Comparison of ENCODE assay signal across 12 mouse cellular contexts in genomic region chr11:117521906-117522780, GRCm38 (mm10). TPM values are rescaled to one million over a fixed set of nuclear protein-coding genes. Genes with fewer than 3 reads are reported as not detected.
A peak's percentile ranks its signal among the peaks of the same experiment; 100 is the strongest.
DNase-seq lines count a peak whose midpoint lies in the region; ATAC-seq and TF ChIP-seq lines count a peak whose summit lies in the region.
"Had no signal": no experiment of that assay in that cellular context is flagged by ENCODE, and none has a peak within 500 bp of the region (broad histone marks: within the 10 kb centered on the region; RNA-seq: fewer than 3 reads in every experiment).

No protein-coding gene starts in this region.

- H3K9ac ChIP-seq in heart, adult 2 months (ENCODE audit: low read depth, low read length) = no peak overlapping the region
- H3K9ac ChIP-seq in hindbrain, embryonic 11.5 days (ENCODE audit: low read depth, low read length) = no peak overlapping the region
- H3K9ac ChIP-seq in midbrain, embryonic 16.5 days (ENCODE audit: low read depth, low read length) = no peak overlapping the region
- H3K9ac ChIP-seq: liver, embryonic 14.5 days had no signal

- H3K27ac ChIP-seq in heart, adult 2 months = peak overlapping the region; percentile 89
- no peak overlapping the region for H3K27ac ChIP-seq in hindbrain, embryonic 11.5 days (ENCODE audit: low read depth, low read length)
- peak overlapping the region; percentile 61 for H3K27ac ChIP-seq in midbrain, embryonic 16.5 days (ENCODE audit: low read length)
- H3K27ac ChIP-seq: liver, embryonic 14.5 days had no signal

- no peaks in the 10 kb centered on the region for H3K36me3 ChIP-seq in heart, adult 2 months (ENCODE audit: control insufficient read depth, insufficient read depth, low read length)
- no peaks in the 10 kb centered on the region for H3K36me3 ChIP-seq in hindbrain, embryonic 11.5 days (ENCODE audit: control insufficient read depth, insufficient read depth, low read length)
- no peaks in the 10 kb centered on the region for H3K36me3 ChIP-seq in midbrain, embryonic 16.5 days (ENCODE audit: control insufficient read depth, insufficient read depth, low read length)

- H3K79me2 ChIP-seq in heart, adult 2 months (replicated peaks; ENCODE audit: control insufficient read depth, insufficient read depth, low read length) = no peaks in the 10 kb centered on the region

- peaks cover 9% of the 10 kb centered on the region for H3K4me1 ChIP-seq in heart, adult 2 months (ENCODE audit: control insufficient read depth, insufficient read depth, low read length)
- peaks cover 4% of the 10 kb centered on the region; the same call in 1 of the 2 replicates for H3K4me1 ChIP-seq in hindbrain, embryonic 11.5 days (replicated peaks; ENCODE audit: control insufficient read depth, insufficient read depth, low read length)
- peaks cover 27% of the 10 kb centered on the region for H3K4me1 ChIP-seq in midbrain, embryonic 16.5 days (ENCODE audit: control insufficient read depth, insufficient read depth, low read length)

- H3K27me3 ChIP-seq in heart, adult 2 months (ENCODE audit: control insufficient read depth, insufficient read depth, low read length) = no peaks in the 10 kb centered on the region
- no peaks in the 10 kb centered on the region for H3K27me3 ChIP-seq in hindbrain, embryonic 11.5 days (ENCODE audit: control insufficient read depth, insufficient read depth, low read length)
- H3K27me3 ChIP-seq in midbrain, embryonic 16.5 days (ENCODE audit: control insufficient read depth, insufficient read depth, low read depth, low read length) = no peaks in the 10 kb centered on the region

- TF ChIP-seq EP300 in heart, adult 2 months (IDR thresholded peaks at IDR 0.05; ENCODE audit: insufficient read depth, low read depth, low read length) = no peak

- TF ChIP-seq CTCF in heart, adult 2 months (IDR thresholded peaks at IDR 0.05) = no peak

- H3K9me3 ChIP-seq in hindbrain, embryonic 11.5 days (ENCODE audit: control insufficient read depth, low read length) = no peaks in the 10 kb centered on the region
- no peaks in the 10 kb centered on the region for H3K9me3 ChIP-seq in midbrain, embryonic 16.5 days (replicated peaks; ENCODE audit: control insufficient read depth, low read length, poor library complexity, severe bottlenecking)

- TF ChIP-seq POLR2A in heart, adult 2 months (IDR thresholded peaks at IDR 0.05; ENCODE audit: insufficient read depth, low read depth, low read length) = no peak

- no peak overlapping the region for H3K4me3 ChIP-seq in heart, adult 2 months
- H3K4me3 ChIP-seq in hindbrain, embryonic 11.5 days (ENCODE audit: low read depth, low read length) = no peak overlapping the region
- H3K4me3 ChIP-seq in midbrain, embryonic 16.5 days (ENCODE audit: low read depth, low read length) = no peak overlapping the region

- intact Hi-C loops in heart, adult 2 months (cut with DNase I) = no loop called here
- intact Hi-C loops in left cerebral cortex, postnatal 4 days (cut with DNase I) = no loop called here

- DNase-seq in heart, adult 2 months = no peak
- DNase-seq in heart, postnatal 4 days = no peak
- peak; percentile 56 for DNase-seq in MN1 (ENCODE audit: low spot score)
- peak; percentile 24 for DNase-seq in hindbrain, embryonic 11.5 days (ENCODE audit: low spot score)
- DNase-seq in yolk sac, embryonic 10.5 days (ENCODE audit: low spot score) = no peak
- no peak for DNase-seq in cerebellum, adult 18-20 months
- no peak for DNase-seq in left cerebral cortex, postnatal 4 days
- DNase-seq: cerebellum, adult 11 months had no signal

- no peak overlapping the region for H3K4me2 ChIP-seq in hindbrain, embryonic 11.5 days (replicated peaks; ENCODE audit: low read depth, low read length)
- no peak overlapping the region for H3K4me2 ChIP-seq in midbrain, embryonic 16.5 days (ENCODE audit: low read length)

- WGBS in heart, adult 2 months = 81% methylated on average over 13 of the region's 13 CpGs
- 61% methylated on average over 13 of the region's 13 CpGs for WGBS in hindbrain, embryonic 11.5 days
- WGBS in midbrain, embryonic 16.5 days = 59% methylated on average over 13 of the region's 13 CpGs

- no peak for ATAC-seq in hindbrain, embryonic 11.5 days (ENCODE audit: low FRiP score)
- no peak for ATAC-seq in midbrain, embryonic 16.5 days

RNA-seq across cellular contexts. Expression of gene Gm11733, which starts 38.0 kb away (rescaled TPM):
- not detected for total RNA-seq in heart, adult 2 months (2021)
- 0.10 and 0.15 TPM in 2 replicates for polyA plus RNA-seq in heart, adult 2 months (2012; rRNA removed)
- total RNA-seq in heart, postnatal 4 days (2021) = not detected
- polyA plus RNA-seq in hindbrain, embryonic 11.5 days (2014; fragmentation: Nextera tagmentation; extraction: Ambion mirVana) = not detected in 2 replicates
- not detected in 2 replicates for polyA plus RNA-seq in midbrain, embryonic 16.5 days (2015; fragmentation: Nextera tagmentation; extraction: Ambion mirVana)
- not detected for total RNA-seq in left cerebral cortex, postnatal 4 days (2021)
- total RNA-seq: neutrophil, adult 5-6 weeks had no signal
- polyA plus RNA-seq: C2C12; liver, embryonic 14.5 days had no signal

Comparison
In these comparisons a context has a peak if more than half of its experiments do, and no peak if none do; other contexts are left out.
1. DNase-seq: peak in MN1 (single experiment) and hindbrain, embryonic 11.5 days (single experiment); none in heart, adult 2 months (0 of 2), heart, postnatal 4 days (single experiment), yolk sac, embryonic 10.5 days (single experiment), cerebellum, adult 18-20 months (0 of 2) and left cerebral cortex, postnatal 4 days (single experiment).